In the genomic region with DNA sequence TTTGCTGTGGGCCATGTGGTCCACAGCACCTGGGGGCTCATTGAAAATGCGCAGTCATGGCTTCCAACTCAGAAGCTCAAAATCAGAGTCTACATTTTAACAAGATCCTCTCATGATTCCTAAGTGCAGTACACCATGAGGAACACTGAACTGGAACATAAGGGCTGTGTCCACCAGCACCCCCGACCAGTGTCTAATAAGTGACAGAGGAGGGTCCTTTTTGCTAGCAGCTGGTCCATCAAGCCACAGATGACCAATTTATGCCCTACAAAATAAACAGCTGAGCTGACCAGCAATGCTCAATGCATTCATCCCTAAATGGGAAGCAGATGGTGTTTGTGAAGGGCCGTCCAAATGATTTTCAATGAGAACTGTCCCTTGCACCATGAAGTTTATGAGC, we compare ENCODE assay signal across 26 mouse cellular contexts.
DNase-seq lines count a peak whose midpoint lies in the region; ATAC-seq and TF ChIP-seq lines count a peak whose summit lies in the region.
"Had no signal": no experiment of that assay in that cellular context is flagged by ENCODE, and none has a peak within 500 bp of the region (broad histone marks: within the 10 kb centered on the region; RNA-seq: fewer than 3 reads in every experiment).

No protein-coding gene starts in this region.

- no peak for TF ChIP-seq CTCF in hindbrain, postnatal 0 days (IDR thresholded peaks at IDR 0.05; ENCODE audit: low read depth)
- no peak for TF ChIP-seq CTCF in lung, adult 2 months (IDR thresholded peaks at IDR 0.05; ENCODE audit: insufficient read depth, low read length)

- no peak overlapping the region for H3K4me3 ChIP-seq in hindbrain, postnatal 0 days (ENCODE audit: low read length)
- no peak overlapping the region for H3K4me3 ChIP-seq in hindbrain, embryonic 10.5 days
- H3K4me3 ChIP-seq in lung, embryonic 15.5 days: no peak overlapping the region
- H3K4me3 ChIP-seq in lung, adult 2 months (replicated peaks; ENCODE audit: extremely low read depth, low read depth, low read length): no peak overlapping the region
- H3K4me3 ChIP-seq: embryonic facial prominence, embryonic 13.5 days; erythroblast, embryonic 14.5 days; forebrain, embryonic 12.5 days; heart, embryonic 15.5 days; left cerebral cortex, adult 2 months; limb, embryonic 10.5 days; liver, embryonic 15.5 days; myocyte had no signal

- no peak overlapping the region for H3K9ac ChIP-seq in hindbrain, postnatal 0 days (replicated peaks; ENCODE audit: low read length)
- no peak overlapping the region for H3K9ac ChIP-seq in lung, embryonic 15.5 days
- H3K9ac ChIP-seq: embryonic facial prominence, embryonic 13.5 days; forebrain, embryonic 12.5 days; heart, embryonic 15.5 days; hindbrain, embryonic 14.5 days; liver, embryonic 15.5 days had no signal

- ATAC-seq in hindbrain, postnatal 0 days: peak; percentile 63
- peak; percentile 83; the same call in 1 of the 2 replicates for ATAC-seq in lung, embryonic 15.5 days (ENCODE audit: borderline replicate concordance, extremely low read depth, low FRiP score, low TSS enrichment)
- ATAC-seq in monocyte, adult 5-6 weeks (replicated peaks; ENCODE audit: insufficient number of reproducible peaks, low FRiP score, low TSS enrichment, poor library complexity, severe bottlenecking): no peak
- ATAC-seq: activated CD4-positive, CD25-positive, alpha-beta regulatory T cell, adult 4 months had no signal

- peak; percentile 42 for DNase-seq in hindbrain, postnatal 0 days (ENCODE audit: low spot score)
- no peak for DNase-seq in hindbrain, embryonic 10.5 days (ENCODE audit: low spot score)
- DNase-seq in lung, adult 2 months: no peak
- peak; percentile 29 for DNase-seq in embryo, embryonic 10.5 days (ENCODE audit: low spot score)
- peak; percentile 41 for DNase-seq in lung, postnatal 10 days
- no peak for DNase-seq in MN1 (ENCODE audit: low spot score)
- DNase-seq: adrenal gland, adult 8-10 months; cerebellum, adult 8-10 months; gastrocnemius, postnatal 36 days; heart, postnatal 36 days; kidney, adult 8-10 months; liver; midbrain, embryonic 14.5 days; thymus, postnatal 14 days had no signal

- no peaks in the 10 kb centered on the region for H3K9me3 ChIP-seq in hindbrain, postnatal 0 days (ENCODE audit: low read length)
- no peaks in the 10 kb centered on the region for H3K9me3 ChIP-seq in hindbrain, embryonic 10.5 days
- no peaks in the 10 kb centered on the region for H3K9me3 ChIP-seq in lung, embryonic 15.5 days
- H3K9me3 ChIP-seq: embryonic facial prominence, embryonic 13.5 days; forebrain, embryonic 12.5 days; heart, embryonic 15.5 days; limb, embryonic 10.5 days; liver, embryonic 15.5 days had no signal

- no peak overlapping the region for H3K27ac ChIP-seq in hindbrain, postnatal 0 days
- H3K27ac ChIP-seq in hindbrain, embryonic 10.5 days: no peak overlapping the region
- no peak overlapping the region for H3K27ac ChIP-seq in lung, embryonic 15.5 days
- H3K27ac ChIP-seq: embryonic facial prominence, embryonic 13.5 days; forebrain, embryonic 12.5 days; heart, embryonic 15.5 days; hindbrain, embryonic 14.5 days; left cerebral cortex, adult 2 months; limb, embryonic 10.5 days; liver, embryonic 15.5 days had no signal

- TF ChIP-seq POLR2A in lung, adult 2 months (IDR thresholded peaks at IDR 0.05; ENCODE audit: borderline replicate concordance, extremely low read depth, low read depth, low read length): no peak

- WGBS in hindbrain, postnatal 0 days: 72% methylated on average over 3 of the region's 3 CpGs
- WGBS in hindbrain, embryonic 10.5 days: 75% methylated on average over 3 of the region's 3 CpGs
- WGBS in lung, embryonic 15.5 days: 49% methylated on average over 3 of the region's 3 CpGs
- 68% methylated on average over 3 of the region's 3 CpGs for WGBS in lung, adult 2 months

- no peak overlapping the region for H3K4me2 ChIP-seq in hindbrain, postnatal 0 days (ENCODE audit: low read depth, low read length)
- no peak overlapping the region for H3K4me2 ChIP-seq in lung, embryonic 15.5 days
- H3K4me2 ChIP-seq: embryonic facial prominence, embryonic 13.5 days; forebrain, embryonic 12.5 days; heart, embryonic 15.5 days; hindbrain, embryonic 14.5 days; liver, embryonic 15.5 days had no signal

- no peaks in the 10 kb centered on the region for H3K36me3 ChIP-seq in hindbrain, postnatal 0 days (ENCODE audit: insufficient read depth, low read length)
- H3K36me3 ChIP-seq in hindbrain, embryonic 10.5 days: no peaks in the 10 kb centered on the region
- no peaks in the 10 kb centered on the region for H3K36me3 ChIP-seq in lung, embryonic 15.5 days
- H3K36me3 ChIP-seq: embryonic facial prominence, embryonic 13.5 days; forebrain, embryonic 12.5 days; heart, embryonic 15.5 days; limb, embryonic 10.5 days; liver, embryonic 15.5 days had no signal

- no peaks in the 10 kb centered on the region for H3K4me1 ChIP-seq in hindbrain, postnatal 0 days (ENCODE audit: insufficient read depth, low read length)
- no peaks in the 10 kb centered on the region for H3K4me1 ChIP-seq in hindbrain, embryonic 10.5 days (replicated peaks)
- H3K4me1 ChIP-seq in lung, embryonic 15.5 days: 0 out of 2 replicates have a peak, but pooled peaks cover 4% of the 10 kb centered on the region
- H3K4me1 ChIP-seq in lung, adult 2 months (ENCODE audit: control insufficient read depth, insufficient read depth, low read length): no peaks in the 10 kb centered on the region
- H3K4me1 ChIP-seq: embryonic facial prominence, embryonic 13.5 days; forebrain, embryonic 12.5 days; heart, embryonic 15.5 days; liver, embryonic 15.5 days had no signal

- no peaks in the 10 kb centered on the region for H3K27me3 ChIP-seq in hindbrain, postnatal 0 days (ENCODE audit: insufficient read depth, low read length)
- H3K27me3 ChIP-seq in hindbrain, embryonic 10.5 days (ENCODE audit: insufficient read depth, poor library complexity, severe bottlenecking): no peaks in the 10 kb centered on the region
- H3K27me3 ChIP-seq in lung, embryonic 15.5 days: no peaks in the 10 kb centered on the region
- H3K27me3 ChIP-seq: forebrain, embryonic 12.5 days; heart, embryonic 15.5 days; liver, embryonic 15.5 days had no signal

Comparison
In these comparisons a context has a peak if more than half of its experiments do, and no peak if none do; other contexts are left out.
1. DNase-seq: peak in hindbrain, postnatal 0 days (single experiment), embryo, embryonic 10.5 days (single experiment) and lung, postnatal 10 days (single experiment); none in hindbrain, embryonic 10.5 days (single experiment), lung, adult 2 months (single experiment) and MN1 (single experiment).